ENCODE assay signal across 7 mouse cellular contexts in genomic region chr6:88840791-88841513, GRCm38 (mm10). TPM values are rescaled to one million over a fixed set of nuclear protein-coding genes. Genes with fewer than 3 reads are reported as not detected.
DNase-seq lines count a peak whose midpoint lies in the region; ATAC-seq and TF ChIP-seq lines count a peak whose summit lies in the region.

No protein-coding gene starts in this region.

- peak overlapping the region; percentile 84 for H3K4me3 ChIP-seq in lung, postnatal 0 days (ENCODE audit: low read depth, low read length)
- peak overlapping the region; percentile 70 for H3K4me3 ChIP-seq in forebrain, embryonic 13.5 days
- peak overlapping the region; percentile 69 for H3K4me3 ChIP-seq in limb, embryonic 12.5 days (replicated peaks)
- peak overlapping the region; percentile 93 for H3K4me3 ChIP-seq in stomach, embryonic 15.5 days (replicated peaks)

- no peak for DNase-seq in lung, postnatal 0 days (ENCODE audit: low spot score)
- no peak for DNase-seq in lung, postnatal 25 days (ENCODE audit: low spot score)
- no peak for DNase-seq in adrenal gland, adult 8-10 months
- DNase-seq in adipocyte (ENCODE audit: low spot score): no peak

- peak overlapping the region; percentile 82 for H3K9ac ChIP-seq in lung, postnatal 0 days (replicated peaks; ENCODE audit: low read depth)
- H3K9ac ChIP-seq in forebrain, embryonic 13.5 days: peak overlapping the region; percentile 79
- peak overlapping the region; percentile 68 for H3K9ac ChIP-seq in limb, embryonic 12.5 days (replicated peaks)
- H3K9ac ChIP-seq in stomach, embryonic 15.5 days: peak overlapping the region; percentile 90

- peaks cover 23% of the 10 kb centered on the region; the same call in 1 of the 2 replicates for H3K36me3 ChIP-seq in lung, postnatal 0 days (ENCODE audit: insufficient read depth, low read length)
- H3K36me3 ChIP-seq in forebrain, embryonic 13.5 days (ENCODE audit: poor library complexity, severe bottlenecking): peaks cover 65% of the 10 kb centered on the region
- peaks cover 48% of the 10 kb centered on the region for H3K36me3 ChIP-seq in limb, embryonic 12.5 days
- peaks cover 31% of the 10 kb centered on the region; the same call in 1 of the 2 replicates for H3K36me3 ChIP-seq in stomach, embryonic 15.5 days

- no peak for ATAC-seq in lung, postnatal 0 days
- no peak for ATAC-seq in forebrain, embryonic 13.5 days
- no peak for ATAC-seq in limb, embryonic 12.5 days (ENCODE audit: insufficient number of reproducible peaks, insufficient read depth, low FRiP score, low TSS enrichment, low read depth)
- no peak for ATAC-seq in stomach, embryonic 15.5 days (ENCODE audit: insufficient read depth, low FRiP score, low read depth)

- H3K4me2 ChIP-seq in lung, postnatal 0 days (replicated peaks; ENCODE audit: low read depth, low read length): peak overlapping the region; percentile 88
- H3K4me2 ChIP-seq in forebrain, embryonic 13.5 days: peak overlapping the region; percentile 89
- peak overlapping the region; percentile 89 for H3K4me2 ChIP-seq in limb, embryonic 12.5 days
- H3K4me2 ChIP-seq in stomach, embryonic 15.5 days: peak overlapping the region; percentile 95

- H3K9me3 ChIP-seq in lung, postnatal 0 days (ENCODE audit: low read length): no peaks in the 10 kb centered on the region
- H3K9me3 ChIP-seq in forebrain, embryonic 13.5 days (replicated peaks): no peaks in the 10 kb centered on the region
- no peaks in the 10 kb centered on the region for H3K9me3 ChIP-seq in limb, embryonic 12.5 days
- no peaks in the 10 kb centered on the region for H3K9me3 ChIP-seq in stomach, embryonic 15.5 days

- no peak for TF ChIP-seq CTCF in lung, postnatal 0 days (IDR thresholded peaks at IDR 0.05)

- peaks cover 11% of the 10 kb centered on the region for H3K4me1 ChIP-seq in lung, postnatal 0 days (ENCODE audit: insufficient read depth, low read depth, low read length)
- H3K4me1 ChIP-seq in forebrain, embryonic 13.5 days: peaks cover 27% of the 10 kb centered on the region
- H3K4me1 ChIP-seq in limb, embryonic 12.5 days (replicated peaks): peaks cover 17% of the 10 kb centered on the region
- peaks cover 20% of the 10 kb centered on the region for H3K4me1 ChIP-seq in stomach, embryonic 15.5 days

- TF ChIP-seq EP300 in lung, postnatal 0 days (IDR thresholded peaks at IDR 0.05): no peak

- no peaks in the 10 kb centered on the region for H3K27me3 ChIP-seq in lung, postnatal 0 days (replicated peaks; ENCODE audit: insufficient read depth, low read length)
- H3K27me3 ChIP-seq in forebrain, embryonic 13.5 days: no peaks in the 10 kb centered on the region
- no peaks in the 10 kb centered on the region for H3K27me3 ChIP-seq in limb, embryonic 12.5 days
- no peaks in the 10 kb centered on the region for H3K27me3 ChIP-seq in stomach, embryonic 15.5 days (replicated peaks)

- 52% methylated on average over 9 of the region's 9 CpGs for WGBS in lung, postnatal 0 days
- WGBS in forebrain, embryonic 13.5 days: 53% methylated on average over 9 of the region's 9 CpGs
- WGBS in limb, embryonic 12.5 days: 56% methylated on average over 9 of the region's 9 CpGs
- 53% methylated on average over 9 of the region's 9 CpGs for WGBS in stomach, embryonic 15.5 days

- H3K27ac ChIP-seq in lung, postnatal 0 days (ENCODE audit: low read length): peak overlapping the region; percentile 97
- H3K27ac ChIP-seq in forebrain, embryonic 13.5 days: peak overlapping the region; percentile 80
- H3K27ac ChIP-seq in limb, embryonic 12.5 days: peak overlapping the region; percentile 89
- H3K27ac ChIP-seq in stomach, embryonic 15.5 days: peak overlapping the region; percentile 91

RNA-seq across cellular contexts. Expression of gene Abtb1, which starts 0.8 kb away (rescaled TPM):
- polyA plus RNA-seq in lung, postnatal 0 days (2015; fragmentation: Nextera tagmentation; extraction: Ambion mirVana): 59.5 and 70.3 TPM in 2 replicates
- 32.0 and 32.3 TPM in 2 replicates for polyA plus RNA-seq in forebrain, embryonic 13.5 days (2015; fragmentation: Nextera tagmentation; extraction: Ambion mirVana)
- 24.6 and 26.7 TPM in 2 replicates for polyA plus RNA-seq in limb, embryonic 12.5 days (2016; fragmentation: Nextera tagmentation; extraction: Ambion mirVana)
- 29.8 and 31.5 TPM in 2 replicates for polyA plus RNA-seq in stomach, embryonic 15.5 days (2015; fragmentation: Nextera tagmentation; extraction: Ambion mirVana)
- 10 to 100 TPM; 32.5 to 43.7 (median 39.8) TPM for total RNA-seq in adrenal gland, adult 8-10 months (2022)

RNA-seq across cellular contexts. Expression of gene Podxl2, which starts 33.9 kb away (rescaled TPM):
- 19.1 and 25.2 TPM in 2 replicates for polyA plus RNA-seq in lung, postnatal 0 days (2015; fragmentation: Nextera tagmentation; extraction: Ambion mirVana)
- polyA plus RNA-seq in forebrain, embryonic 13.5 days (2015; fragmentation: Nextera tagmentation; extraction: Ambion mirVana): 355 and 357 TPM in 2 replicates
- 93.5 and 97.8 TPM in 2 replicates for polyA plus RNA-seq in limb, embryonic 12.5 days (2016; fragmentation: Nextera tagmentation; extraction: Ambion mirVana)
- 62.5 and 72.3 TPM in 2 replicates for polyA plus RNA-seq in stomach, embryonic 15.5 days (2015; fragmentation: Nextera tagmentation; extraction: Ambion mirVana)
- total RNA-seq in adrenal gland, adult 8-10 months (2022): 100 to 1,000 TPM in 2 of 4 experiments, 10 to 100 TPM in 2; 40.6 to 123 (median 83.0) TPM

RNA-seq across cellular contexts. Expression of gene Mcm2, which starts 57.6 kb away (rescaled TPM):
- 14.5 and 15.3 TPM in 2 replicates for polyA plus RNA-seq in lung, postnatal 0 days (2015; fragmentation: Nextera tagmentation; extraction: Ambion mirVana)
- 133 and 157 TPM in 2 replicates for polyA plus RNA-seq in forebrain, embryonic 13.5 days (2015; fragmentation: Nextera tagmentation; extraction: Ambion mirVana)
- 207 and 208 TPM in 2 replicates for polyA plus RNA-seq in limb, embryonic 12.5 days (2016; fragmentation: Nextera tagmentation; extraction: Ambion mirVana)
- polyA plus RNA-seq in stomach, embryonic 15.5 days (2015; fragmentation: Nextera tagmentation; extraction: Ambion mirVana): 105 and 110 TPM in 2 replicates
- total RNA-seq in adrenal gland, adult 8-10 months (2022): 10 to 100 TPM; 26.9 to 51.6 (median 35.2) TPM
